Mouse (Mus musculus) ovary, postnatal 36 days (tissue): Measurements from ENCODE around the gene Sc5d.

Source experiments
- DNase-seq: peaks from one replicate; pipeline ENCODE4 v3.0.0; 2022; ENCODE audit warnings: low spot score, mixed read lengths

Gene Sc5d

DNA sequence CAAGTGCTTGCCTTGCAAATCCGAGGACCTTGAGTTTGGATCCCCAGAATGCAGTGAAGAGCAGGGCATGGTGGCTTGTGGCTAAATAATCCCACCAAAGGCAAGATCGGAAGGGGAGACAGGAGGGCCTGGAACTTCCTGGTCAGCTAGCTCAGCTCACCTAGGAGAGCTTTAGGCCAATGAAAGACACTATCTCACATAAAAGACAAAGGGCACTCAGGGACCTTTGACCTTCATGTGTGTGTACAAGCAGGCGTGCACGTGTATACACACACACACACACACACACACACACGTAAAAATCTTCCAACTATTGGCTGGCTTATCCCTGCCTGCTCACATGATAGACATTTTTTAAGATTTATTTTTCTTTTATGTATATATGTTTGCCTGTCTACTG lies 3.6 kb downstream of the Sc5d start:
- no peak for DNase-seq

DNA sequence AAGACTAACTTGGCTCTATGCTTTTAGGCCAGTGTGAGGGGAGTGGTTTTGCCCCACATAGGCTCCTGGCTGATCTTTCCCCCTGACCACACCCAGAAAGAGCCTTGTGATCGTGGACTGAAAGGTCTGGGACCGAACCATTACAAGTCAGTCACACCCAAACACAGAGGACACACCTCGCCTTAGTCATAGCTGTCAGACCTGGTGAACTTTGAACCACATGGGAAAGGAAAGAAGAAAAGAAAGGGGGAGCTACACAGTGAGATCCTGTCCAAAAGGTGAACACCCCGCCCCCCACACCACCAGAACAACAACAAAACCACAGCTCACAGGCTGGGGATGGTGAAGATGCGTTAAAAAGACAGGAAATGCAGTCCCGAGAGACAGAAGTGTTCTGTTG lies 14.9 kb downstream of the Sc5d start:
- no peak for DNase-seq

DNA sequence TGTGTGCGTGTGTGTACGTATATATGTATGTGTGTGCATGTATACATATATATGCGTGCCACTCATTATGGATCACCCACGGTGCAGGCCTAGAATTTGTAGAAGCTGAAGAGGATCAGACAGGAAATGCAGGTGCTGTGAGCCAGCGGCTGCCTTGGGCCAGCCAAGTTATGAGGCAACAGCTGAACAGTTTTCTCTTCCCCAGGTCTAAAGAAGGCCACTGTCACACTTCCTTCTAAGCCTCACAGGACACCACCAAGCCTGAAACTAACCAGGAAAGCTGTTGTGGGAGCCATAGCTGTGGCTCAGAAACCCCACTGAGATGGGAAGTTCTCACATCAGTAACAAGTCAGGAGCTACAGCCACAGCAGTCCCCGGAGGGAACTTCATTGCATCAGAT lies 17.4 kb downstream of the Sc5d start:
- no peak for DNase-seq

DNA sequence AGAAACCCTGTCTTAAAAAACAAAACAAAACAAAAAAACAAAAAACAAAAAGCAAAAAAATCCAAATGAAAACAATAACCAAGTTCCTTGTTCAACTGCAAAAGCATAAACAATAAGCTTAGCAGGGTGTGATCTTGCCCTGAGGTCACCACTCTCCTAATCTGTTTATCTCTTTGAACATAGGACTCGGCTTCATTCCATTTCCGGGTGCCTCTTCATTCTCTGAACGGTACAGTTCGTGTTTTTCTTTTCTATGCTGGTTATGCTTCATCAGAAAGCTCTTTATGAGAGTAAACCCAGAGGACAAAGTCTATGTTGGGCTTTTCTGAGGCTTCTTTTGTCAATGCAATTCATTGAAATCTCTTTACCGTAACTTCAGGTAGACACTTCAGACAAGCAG lies 19.9 kb downstream of the Sc5d start:
- no peak for DNase-seq

DNA sequence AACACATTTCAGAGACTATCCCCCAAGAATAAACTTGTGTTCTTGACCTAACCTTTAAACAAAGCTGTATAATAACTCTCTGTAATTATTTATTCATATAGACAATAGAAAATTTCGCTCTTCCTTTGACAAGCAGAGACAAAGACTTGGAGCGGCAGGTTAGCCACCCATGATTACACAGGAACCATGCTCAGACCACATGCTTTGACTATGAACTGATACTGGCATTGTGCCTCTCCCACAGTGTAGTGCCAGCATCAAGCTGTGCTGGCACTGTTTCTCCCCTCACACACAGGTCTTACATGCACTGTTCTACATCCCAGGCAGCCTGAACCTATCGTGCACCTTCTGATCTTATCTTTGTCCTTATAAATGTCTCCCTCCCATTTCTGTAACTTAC lies 23.0 kb downstream of the Sc5d start:
- no peak for DNase-seq

DNA sequence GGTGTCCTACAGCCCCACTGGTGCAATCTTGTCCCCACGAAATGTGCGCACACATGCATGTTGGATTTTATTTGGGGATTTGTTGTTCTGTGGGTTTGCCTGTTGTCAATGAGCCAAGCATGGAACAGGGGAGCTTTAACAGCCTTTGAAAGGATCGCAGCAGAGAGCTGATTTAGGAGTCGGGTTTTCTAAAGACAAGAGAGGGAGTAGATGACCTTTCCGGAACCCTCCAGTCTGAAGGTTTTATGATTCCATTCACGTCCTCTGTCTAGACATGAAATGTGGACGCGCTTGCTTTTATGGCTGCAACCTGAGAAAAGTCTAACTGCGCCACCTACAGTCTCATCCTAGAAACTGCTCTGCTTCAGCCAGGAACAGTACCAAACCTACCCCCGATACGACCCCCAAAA lies 23.5 kb downstream of the Sc5d start:
- no peak for DNase-seq

- no peak for DNase-seq
These were observed 25.2 kb downstream of the Sc5d start for GRCm38 (mm10) chr9:42238827-42239226.

DNA sequence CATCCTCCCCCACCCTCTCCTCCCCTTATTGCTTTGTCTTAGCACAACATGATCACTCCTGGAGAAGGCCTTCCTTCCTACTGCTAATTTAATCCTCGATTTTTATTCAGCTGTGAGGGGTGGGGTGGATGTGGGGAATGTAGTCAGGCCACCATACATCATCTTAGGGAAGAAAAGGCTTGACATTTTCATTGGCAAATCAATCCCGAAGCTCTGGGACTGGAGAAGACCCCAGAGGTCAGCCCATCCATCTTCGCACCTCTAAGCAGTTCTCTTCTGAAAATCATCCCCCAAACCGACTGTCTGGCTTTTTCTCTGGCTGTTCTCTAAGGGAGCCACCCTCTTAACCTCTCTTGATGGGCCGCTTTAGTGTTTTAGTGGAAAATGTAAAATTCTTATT lies 32.9 kb downstream of the Sc5d start:
- no peak for DNase-seq

GRCm38 (mm10) chr9:42230333-42230732 lies 33.7 kb downstream of the Sc5d start:
- no peak for DNase-seq

DNA sequence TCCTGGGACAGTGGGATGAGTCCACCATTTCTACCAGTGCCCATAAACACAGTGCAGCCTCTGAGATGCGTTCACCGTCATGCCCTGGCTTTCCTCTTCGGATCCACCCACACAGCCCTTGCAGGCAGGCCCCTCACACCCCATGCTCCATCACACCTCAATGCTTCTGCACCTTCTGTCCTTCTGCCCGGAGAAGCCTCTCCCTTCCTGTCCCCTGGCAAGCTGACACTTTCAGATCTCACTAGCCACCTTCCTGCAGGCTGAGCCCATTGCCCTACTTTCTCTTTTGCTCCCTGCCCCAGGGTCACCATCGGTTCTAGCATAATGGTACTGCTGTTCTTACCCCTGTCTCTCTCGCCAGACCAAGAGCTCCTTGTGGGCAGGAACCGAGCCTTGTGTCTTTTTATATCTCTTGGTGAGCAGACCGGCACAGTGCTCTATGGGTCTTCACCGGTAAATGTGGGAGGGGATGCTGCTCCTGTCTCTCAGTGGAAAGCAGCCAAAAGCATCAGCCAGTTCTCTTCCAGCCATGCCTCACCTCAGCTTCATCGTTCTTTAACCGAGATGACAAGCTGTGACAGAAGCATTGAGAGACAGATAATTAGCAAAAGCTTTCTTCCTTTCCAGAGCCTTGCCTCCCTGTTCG lies 34.5 kb downstream of the Sc5d start:
- DNase-seq, result no peak

- no peak for DNase-seq
These were observed 36.3 kb downstream of the Sc5d start for GRCm38 (mm10) chr9:42227804-42228203.

DNA sequence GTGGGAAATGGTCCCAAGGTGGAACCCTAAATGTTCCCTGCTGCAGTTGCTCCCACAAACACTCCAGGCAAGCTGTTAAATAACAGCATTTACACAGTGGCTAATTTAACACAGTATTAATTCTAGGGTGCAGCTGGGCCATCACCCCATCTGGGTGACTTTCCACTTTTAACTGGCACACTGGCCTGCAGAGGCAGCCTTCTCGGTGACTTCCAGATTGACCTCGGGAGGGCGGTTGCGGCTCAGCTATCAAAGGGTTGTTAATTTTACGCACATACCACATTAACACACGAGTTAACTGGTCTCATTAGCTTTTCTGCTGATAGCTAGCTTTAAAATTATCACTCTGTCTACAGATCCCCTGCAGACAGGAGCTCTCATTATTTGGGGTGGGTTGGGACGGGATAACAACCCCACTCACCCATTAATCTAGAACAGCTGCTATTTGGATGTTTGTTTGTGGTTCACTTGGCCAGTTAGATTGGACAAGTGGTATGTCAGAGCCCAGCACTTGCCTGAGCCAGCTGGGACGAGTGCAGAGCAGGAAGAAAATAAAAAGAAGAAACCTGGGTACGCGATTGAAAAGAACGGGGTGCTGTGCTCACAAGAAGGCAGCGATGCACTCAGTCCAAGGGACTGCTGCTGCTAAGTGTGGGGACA lies 44.9 kb downstream of the Sc5d start:
- DNase-seq, result no peak

DNA sequence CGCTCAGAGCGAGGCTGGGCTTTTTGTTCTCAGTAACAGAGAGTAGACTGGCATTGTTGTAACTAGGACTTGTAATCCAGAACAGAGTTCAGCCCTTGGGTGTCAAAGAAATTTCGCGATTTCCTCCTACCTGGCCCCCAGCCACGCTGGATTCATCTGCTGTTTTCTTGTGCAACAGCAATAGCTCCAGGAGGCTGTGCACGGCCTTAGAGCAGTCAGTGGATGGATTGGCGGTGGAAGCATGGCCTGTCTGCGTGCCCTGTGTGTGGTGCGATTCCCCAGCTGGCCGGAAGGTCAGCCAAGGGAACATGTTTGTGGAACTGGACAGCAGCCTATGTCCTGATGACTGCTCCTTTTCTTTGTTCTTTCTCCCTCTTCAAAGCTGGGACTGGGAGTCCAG lies 46.4 kb downstream of the Sc5d start:
- peak; percentile 59 for DNase-seq

- DNase-seq, result no peak
These were observed 49.9 kb downstream of the Sc5d start for GRCm38 (mm10) chr9:42214116-42214515.

- DNase-seq, result no peak
These were observed 50.9 kb downstream of the Sc5d start for GRCm38 (mm10) chr9:42213142-42213541.

GRCm38 (mm10) chr9:42209666-42210065 lies 54.4 kb downstream of the Sc5d start:
- DNase-seq, result no peak

- DNase-seq, result peak; percentile 39
These were observed 55.6 kb downstream of the Sc5d start for GRCm38 (mm10) chr9:42208463-42208862.

GRCm38 (mm10) chr9:42206750-42207149 lies 57.3 kb downstream of the Sc5d start:
- DNase-seq, result no peak

- DNase-seq, result no peak
These were observed 61.8 kb downstream of the Sc5d start for GRCm38 (mm10) chr9:42202271-42202670.
